Mouse (Mus musculus) hindbrain, embryonic 16.5 days (tissue): ENCODE data around the gene Fam131b. TPM values are rescaled to one million over a fixed set of nuclear protein-coding genes. Genes with fewer than 3 reads are reported as not detected.

ENCODE experiments used
- ATAC-seq: fragments of 200-750 bp; cut with Nextera tagmentation; 2 replicates; pipeline ENCODE4 v1.8.0; 2017; ENCODE audit warnings: moderate TSS enrichment, moderate library complexity
- H3K27ac ChIP-seq: fragments of 300-500 bp; sonication (generic); 2 replicates; pipeline ENCODE4 v1.5.1; 2014; ENCODE audit warnings: low read depth, mild to moderate bottlenecking, control low read depth, low read length, moderate library complexity
- H3K27me3 ChIP-seq: fragments of 300-500 bp; sonication (generic); replicated peaks from 2 replicates; pipeline ENCODE4 v1.6.1; 2014; ENCODE audit warnings: low read length; ENCODE audit not compliant: control insufficient read depth, insufficient read depth
- H3K36me3 ChIP-seq: fragments of 300-500 bp; sonication (generic); 2 replicates; pipeline ENCODE4 v1.6.1; 2014; ENCODE audit warnings: mild to moderate bottlenecking, low read length, moderate library complexity, mixed read lengths; ENCODE audit not compliant: control insufficient read depth, insufficient read depth
- H3K4me1 ChIP-seq: fragments of 300-500 bp; sonication (generic); 2 replicates; pipeline ENCODE4 v1.6.1; 2014; ENCODE audit warnings: low read depth, low read length; ENCODE audit not compliant: control insufficient read depth, insufficient read depth
- H3K4me2 ChIP-seq: fragments of 300-500 bp; sonication (generic); 2 replicates; pipeline ENCODE4 v1.6.1; 2014; ENCODE audit warnings: mild to moderate bottlenecking, low read length, control low read depth, moderate library complexity
- H3K4me3 ChIP-seq: fragments of 300-500 bp; sonication (generic); 2 replicates; pipeline ENCODE4 v1.5.1; 2014; ENCODE audit warnings: mild to moderate bottlenecking, low read length, control low read depth, moderate library complexity
- H3K9ac ChIP-seq: fragments of 300-500 bp; sonication (generic); 2 replicates; pipeline ENCODE4 v1.6.1; 2014; ENCODE audit warnings: low read depth, mild to moderate bottlenecking, control low read depth, low read length, moderate library complexity
- H3K9me3 ChIP-seq: fragments of 300-500 bp; sonication (generic); 2 replicates; pipeline ENCODE4 v1.6.1; 2014; ENCODE audit warnings: mild to moderate bottlenecking, low read length, moderate library complexity; ENCODE audit not compliant: control insufficient read depth
- WGBS: fragments of 180-500 bp; shearing (Covaris S2); extraction: QIAGEN DNeasy Blood & Tissue Kit; methylation state at CpG from one replicate; pipeline ENCODE4 v1.1.7; 2014; 5-methylcytosine and 5-hydroxymethylcytosine counted together
- polyA plus RNA-seq: library from polyadenylated mRNA; unstranded; fragments of >200 nt; fragmentation: Nextera tagmentation; extraction: Ambion mirVana; gene quantifications from 2 replicates; pipeline ENCODE4 v1.2.1, GENCODE M21; 2015

Fam131b gene
- polyA plus RNA-seq, 1 experiment from 2014 or later, result 7.3 TPM

GRCm38 (mm10) chr6:42339981-42340380 is 15.5 kb upstream of the Fam131b start:
- Histone ChIP-seq H3K9me3 (no peaks in the 10 kb centered on the region), H3K36me3 (no peaks in the 10 kb centered on the region), H3K4me2 (no peak overlapping the region), H3K4me3 (no peak overlapping the region), H3K27me3 (no peaks in the 10 kb centered on the region), H3K4me1 (no peaks in the 10 kb centered on the region), H3K27ac (no peak overlapping the region), H3K9ac (no peak overlapping the region)
- 84% methylated on average over 5 of the region's 5 CpGs for WGBS
- ATAC-seq, result no peak

DNA sequence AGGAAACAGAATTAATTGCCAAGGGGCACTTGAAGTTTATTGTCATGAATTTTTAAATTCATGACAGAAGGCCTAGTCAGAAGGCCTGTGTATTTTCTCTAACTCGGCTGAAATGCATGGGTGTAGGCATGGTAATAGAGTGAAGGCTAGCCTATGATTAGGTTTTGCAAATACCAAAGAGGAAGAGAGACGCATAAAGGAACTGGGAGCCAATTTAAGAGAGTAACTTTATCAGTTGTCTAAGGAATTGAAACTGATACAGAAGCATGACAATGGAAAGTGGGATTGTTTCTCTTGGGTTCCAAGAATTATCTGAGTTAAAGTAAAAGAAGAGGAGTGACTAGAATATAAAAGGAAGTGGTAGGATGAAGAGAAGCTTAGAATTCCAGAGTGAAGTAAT is 14.7 kb upstream of the Fam131b start:
- Histone ChIP-seq H3K4me2 (no peak overlapping the region), H3K4me3 (no peak overlapping the region), H3K4me1 (no peaks in the 10 kb centered on the region), H3K9ac (no peak overlapping the region), H3K27ac (no peak overlapping the region), H3K9me3 (no peaks in the 10 kb centered on the region), H3K36me3 (no peaks in the 10 kb centered on the region), H3K27me3 (no peaks in the 10 kb centered on the region)
- WGBS, result 92% methylated on average over 2 of the region's 2 CpGs
- ATAC-seq, result no peak

DNA sequence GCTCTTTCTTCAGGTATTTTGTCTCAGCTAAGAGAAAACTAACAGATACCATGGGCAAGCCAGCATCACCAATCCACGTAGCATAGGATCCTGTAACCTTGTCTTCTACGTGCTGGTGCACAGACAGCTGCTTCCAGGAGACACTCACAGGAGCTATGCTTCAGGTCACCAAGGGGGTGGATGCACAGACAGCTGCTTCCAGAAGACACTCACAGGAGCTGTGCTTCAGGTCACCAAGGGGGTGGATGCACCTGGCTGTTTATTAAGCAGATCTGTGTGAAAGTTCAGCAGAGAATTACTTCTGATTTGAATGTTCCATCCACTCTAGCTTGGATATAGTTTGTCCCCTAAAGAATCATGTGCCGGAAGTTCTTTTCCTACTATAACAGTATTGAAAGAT is 6.5 kb upstream of the Fam131b start:
- no peak for ATAC-seq
- 95% methylated on average over 3 of the region's 3 CpGs for WGBS
- no peaks in the 10 kb centered on the region for H3K9me3 ChIP-seq

DNA sequence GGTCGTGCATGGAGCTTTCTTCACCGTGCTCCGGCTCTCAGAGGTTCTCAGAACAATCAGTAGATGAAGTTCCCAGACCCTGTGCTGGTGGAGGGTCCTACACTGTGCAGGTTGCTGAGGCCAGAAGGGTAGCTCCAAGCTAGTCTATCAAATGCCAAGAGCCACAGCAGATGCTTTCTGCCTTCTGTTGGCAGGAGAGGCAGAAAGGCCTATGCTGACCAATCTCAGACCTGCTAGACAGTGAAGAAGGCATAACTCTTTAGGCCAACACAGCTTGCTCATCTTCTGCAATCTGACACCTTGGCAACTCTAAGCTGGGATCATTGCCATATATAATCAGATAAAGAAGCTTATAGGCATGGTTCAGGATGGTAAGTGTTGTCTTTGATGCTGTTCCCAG is 5.8 kb upstream of the Fam131b start:
- ATAC-seq, result peak; percentile 13; the same call in 1 of the 2 replicates
- 80% methylated on average over 3 of the region's 3 CpGs for WGBS
- Histone ChIP-seq H3K27me3 (no peaks in the 10 kb centered on the region), H3K4me1 (no peaks in the 10 kb centered on the region), H3K9ac (no peak overlapping the region), H3K9me3 (no peaks in the 10 kb centered on the region), H3K4me3 (no peak overlapping the region), H3K4me2 (no peak overlapping the region), H3K36me3 (no peaks in the 10 kb centered on the region), H3K27ac (no peak overlapping the region)

More for the DNA sequence above, 6.5 kb upstream of the Fam131b start:
- Histone ChIP-seq H3K27ac (no peak overlapping the region), H3K4me3 (no peak overlapping the region), H3K4me1 (no peaks in the 10 kb centered on the region), H3K4me2 (no peak overlapping the region), H3K27me3 (no peaks in the 10 kb centered on the region), H3K36me3 (no peaks in the 10 kb centered on the region), H3K9ac (no peak overlapping the region)

GRCm38 (mm10) chr6:42328757-42329156 is 4.3 kb upstream of the Fam131b start:
- H3K27me3 ChIP-seq, result no peaks in the 10 kb centered on the region
- 81% methylated on average over 3 of the region's 3 CpGs for WGBS
- H3K4me1 ChIP-seq, result no peaks in the 10 kb centered on the region
- no peak overlapping the region for H3K4me3 ChIP-seq
- no peaks in the 10 kb centered on the region for H3K36me3 ChIP-seq
- no peak overlapping the region for H3K9ac ChIP-seq
- no peak overlapping the region for H3K4me2 ChIP-seq
- ATAC-seq, result no peak
- H3K9me3 ChIP-seq, result no peaks in the 10 kb centered on the region
- H3K27ac ChIP-seq, result no peak overlapping the region

DNA sequence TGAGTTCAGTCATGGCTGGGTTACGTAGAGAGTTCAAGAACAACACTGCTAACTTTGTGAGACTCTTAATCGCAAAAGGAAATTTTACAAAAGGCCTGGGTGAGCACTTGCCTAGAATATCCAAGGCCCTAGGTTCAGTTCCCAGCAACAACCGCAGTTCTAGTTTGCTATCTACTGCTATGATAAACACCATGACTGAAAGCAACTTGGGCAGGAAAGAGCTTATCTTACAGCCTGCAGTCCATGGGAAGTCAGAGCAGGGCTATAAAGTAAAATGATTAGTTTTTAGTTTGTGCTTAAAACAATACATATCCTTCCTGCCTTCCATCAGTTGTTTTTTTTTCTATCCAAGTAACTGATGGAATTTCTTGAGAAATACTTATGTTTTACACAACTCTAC is 2.1 kb upstream of the Fam131b start:
- H3K4me1 ChIP-seq, result peaks cover 14% of the 10 kb centered on the region
- H3K9ac ChIP-seq, result no peak overlapping the region
- no peaks in the 10 kb centered on the region for H3K36me3 ChIP-seq
- no peaks in the 10 kb centered on the region for H3K9me3 ChIP-seq
- ATAC-seq, result no peak
- no peak overlapping the region for H3K4me3 ChIP-seq
- no peaks in the 10 kb centered on the region for H3K27me3 ChIP-seq
- no peak overlapping the region for H3K4me2 ChIP-seq
- H3K27ac ChIP-seq, result no peak overlapping the region
- 94% methylated on average over 3 of the region's 3 CpGs for WGBS

DNA sequence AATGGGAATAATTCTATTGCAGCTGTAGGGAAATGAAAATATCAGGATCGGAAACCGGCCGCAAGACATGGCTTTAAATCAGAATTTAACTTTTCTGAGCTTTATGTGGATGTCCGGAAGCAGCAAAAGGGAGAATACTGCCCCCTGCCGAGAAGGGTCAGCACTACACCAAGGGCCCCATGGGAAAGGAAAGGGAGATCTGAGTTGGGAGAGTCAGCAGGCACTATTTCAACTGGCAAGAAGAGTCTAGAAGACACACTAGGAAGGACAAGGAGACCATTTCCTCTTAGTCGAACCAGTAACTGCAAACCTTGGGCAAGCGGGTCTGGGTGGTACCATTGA is 796 bp upstream of the Fam131b start:
- peak overlapping the region; percentile 75 for H3K4me3 ChIP-seq
- peak overlapping the region; percentile 90; the same call in 1 of the 2 replicates for H3K9ac ChIP-seq
- H3K4me1 ChIP-seq, result peaks cover 14% of the 10 kb centered on the region
- WGBS, result 0% methylated on average over 7 of the region's 7 CpGs
- no peaks in the 10 kb centered on the region for H3K27me3 ChIP-seq
- H3K36me3 ChIP-seq, result no peaks in the 10 kb centered on the region
- peak overlapping the region; percentile 67 for H3K4me2 ChIP-seq
- peak overlapping the region; percentile 90 for H3K27ac ChIP-seq
- no peaks in the 10 kb centered on the region for H3K9me3 ChIP-seq
- ATAC-seq, result 0 out of 2 replicates have a peak, but pooled peaks have one; percentile 13

DNA sequence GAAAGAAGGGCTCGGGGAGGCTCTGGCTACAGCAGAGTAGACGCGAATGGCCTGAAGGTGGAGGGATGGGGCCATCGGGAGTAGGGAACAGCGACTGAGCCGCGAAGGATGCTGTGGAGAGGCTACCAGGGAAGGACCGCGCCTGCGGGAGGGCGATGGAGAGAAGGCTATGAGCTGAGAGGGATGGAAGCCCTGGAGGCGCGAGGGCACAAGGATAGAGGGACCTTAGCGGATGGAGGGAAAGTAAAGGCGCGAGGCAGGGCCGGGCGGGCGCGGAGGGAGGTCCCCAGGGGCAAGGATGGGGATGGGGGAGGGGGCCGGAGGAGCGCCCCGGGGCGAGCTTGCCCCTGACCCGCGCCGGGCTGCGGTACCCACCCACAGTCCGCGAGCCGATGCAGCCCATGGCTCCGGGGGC is 369 bp downstream of the Fam131b start:
- Histone ChIP-seq H3K36me3 (no peaks in the 10 kb centered on the region; the same call in 1 of the 2 replicates), H3K27ac (peak overlapping the region; percentile 90), H3K9me3 (no peaks in the 10 kb centered on the region), H3K4me1 (peaks cover 14% of the 10 kb centered on the region), H3K27me3 (no peaks in the 10 kb centered on the region), H3K4me2 (peak overlapping the region; percentile 67), H3K4me3 (peak overlapping the region; percentile 75), H3K9ac (peak overlapping the region; percentile 90)
- WGBS, result 0% methylated on average over 28 of the region's 32 CpGs
- peak; percentile 67 for ATAC-seq

- H3K9me3 ChIP-seq, result no peaks in the 10 kb centered on the region
- H3K4me3 ChIP-seq, result peak overlapping the region; percentile 75
- peaks cover 3% of the 10 kb centered on the region for H3K36me3 ChIP-seq
- H3K27me3 ChIP-seq, result no peaks in the 10 kb centered on the region
- peaks cover 14% of the 10 kb centered on the region for H3K4me1 ChIP-seq
- ATAC-seq, result peak; percentile 46
- WGBS, result under 1% methylated on average over 24 of the region's 28 CpGs
- H3K9ac ChIP-seq, result peak overlapping the region; percentile 90
- peak overlapping the region; percentile 90 for H3K27ac ChIP-seq
- peak overlapping the region; percentile 67 for H3K4me2 ChIP-seq
Measured at GRCm38 (mm10) chr6:42323371-42324066, 924 bp downstream of the Fam131b start.
